Mouse (Mus musculus): Measurements from ENCODE around the gene Nos3.

Nos3 gene

DNA sequence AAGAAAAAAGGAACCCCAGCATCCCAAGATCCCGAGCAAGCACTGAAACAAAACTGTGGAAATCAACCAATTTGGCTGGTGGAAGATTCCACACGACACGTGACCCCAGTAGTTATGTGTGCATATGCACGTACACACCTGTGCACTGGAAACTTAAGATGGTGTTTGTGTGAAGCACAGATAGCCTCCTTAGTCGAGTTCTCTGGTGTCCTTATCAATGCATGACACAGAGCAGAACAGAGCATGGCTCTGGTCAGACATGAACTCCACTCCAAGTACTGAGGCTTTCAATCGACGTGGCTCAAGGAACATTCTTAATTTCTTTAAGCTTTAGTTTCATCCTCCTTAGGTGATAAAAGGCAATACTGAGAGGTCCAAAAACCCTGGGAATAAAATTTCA, 18.3 kb upstream of the Nos3 start:
- no peak for DNase-seq

DNA sequence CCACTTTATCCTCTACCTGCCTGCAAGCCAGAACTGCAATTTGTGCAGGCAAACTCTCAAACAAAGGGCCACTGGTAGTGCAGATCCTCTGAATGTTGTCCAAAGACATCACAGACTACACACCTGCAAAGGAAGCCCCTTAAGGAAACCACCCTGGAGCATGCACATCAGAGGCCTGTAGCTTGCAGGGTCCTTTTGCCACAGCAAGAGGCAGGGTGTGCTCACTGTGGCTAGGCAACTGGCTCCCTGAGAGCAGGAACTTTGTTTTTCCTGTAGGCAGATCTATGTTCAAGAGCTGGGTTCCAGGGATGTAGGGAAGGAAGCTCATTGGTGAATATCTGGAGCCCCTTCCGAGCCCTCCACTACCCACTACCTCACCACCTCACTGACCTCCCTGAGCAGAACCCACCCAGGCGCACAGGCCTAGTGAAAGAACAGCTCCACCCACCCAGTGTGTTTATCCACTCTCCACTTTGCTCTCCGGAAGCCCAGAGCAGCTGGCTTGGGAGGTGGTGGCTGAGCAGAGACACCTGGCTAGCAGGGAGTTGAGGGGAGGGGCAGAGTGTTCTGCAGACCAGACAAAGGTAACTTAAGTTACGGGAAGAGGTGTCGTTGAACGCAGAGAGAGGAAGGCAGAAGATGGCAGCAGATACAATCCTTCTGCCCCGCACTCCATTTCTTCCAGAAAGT, 17.3 kb upstream of the Nos3 start:
- DNase-seq: no peak

DNA sequence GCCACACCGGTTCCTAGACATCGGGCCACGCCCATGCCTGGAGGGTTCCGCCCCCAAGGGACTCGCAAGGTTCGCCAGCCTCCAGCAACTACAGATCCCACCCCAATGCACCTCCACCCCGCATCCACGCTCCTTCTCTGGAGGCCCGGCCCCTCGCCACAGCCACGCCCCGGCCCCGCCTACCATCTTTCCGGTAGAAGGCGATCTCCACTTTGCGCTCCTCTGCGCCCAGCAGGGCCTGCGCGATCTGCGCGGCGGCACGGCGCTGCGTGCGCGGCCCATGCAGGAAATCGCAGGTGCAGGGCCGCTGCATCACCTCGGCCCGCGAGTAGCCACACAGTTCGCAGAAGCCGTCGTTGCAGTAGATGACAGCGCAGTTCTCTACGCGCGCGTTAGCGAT, 16.5 kb upstream of the Nos3 start:
- peak; percentile 79 for DNase-seq

DNA sequence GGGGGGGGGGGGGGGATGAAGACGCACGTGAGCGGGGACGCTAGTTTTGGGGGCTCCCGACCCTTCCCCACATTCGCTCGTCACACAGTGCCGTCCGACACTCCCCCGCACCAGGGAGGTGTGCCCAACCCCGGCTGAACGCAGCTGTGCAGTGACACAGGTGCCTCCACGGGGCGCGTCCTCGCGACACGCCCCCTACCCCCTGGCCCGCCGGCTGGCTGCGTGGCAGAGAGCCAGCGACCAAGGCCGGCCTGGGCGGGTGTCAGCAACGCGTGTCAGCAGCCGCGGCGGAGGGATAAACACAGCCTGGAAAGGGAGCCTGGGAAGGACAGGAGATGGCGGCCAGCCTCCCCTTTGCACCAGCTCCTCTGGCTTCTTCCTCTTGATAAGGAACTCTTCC, 16.1 kb upstream of the Nos3 start:
- no peak for DNase-seq

DNA sequence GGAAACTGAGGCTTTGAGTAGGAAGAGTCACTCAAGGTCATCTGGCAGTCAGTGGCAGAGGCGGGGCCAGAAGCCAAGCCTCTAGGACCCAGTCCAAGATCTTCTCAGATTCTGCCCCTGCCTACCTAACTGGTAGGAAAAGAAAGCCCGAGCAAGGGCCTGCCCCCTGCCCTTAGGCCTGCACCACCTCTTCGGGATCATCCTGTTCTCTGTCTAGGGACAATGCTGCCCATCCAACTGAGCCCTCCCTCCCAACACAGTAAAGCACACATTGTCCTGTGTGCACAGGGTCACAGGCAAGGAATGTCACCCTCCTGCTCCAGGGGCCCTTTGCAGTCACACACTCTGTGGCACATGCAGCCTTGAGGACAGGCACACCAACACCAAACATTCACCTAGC, 14.5 kb upstream of the Nos3 start:
- DNase-seq: peak; percentile 57

DNA sequence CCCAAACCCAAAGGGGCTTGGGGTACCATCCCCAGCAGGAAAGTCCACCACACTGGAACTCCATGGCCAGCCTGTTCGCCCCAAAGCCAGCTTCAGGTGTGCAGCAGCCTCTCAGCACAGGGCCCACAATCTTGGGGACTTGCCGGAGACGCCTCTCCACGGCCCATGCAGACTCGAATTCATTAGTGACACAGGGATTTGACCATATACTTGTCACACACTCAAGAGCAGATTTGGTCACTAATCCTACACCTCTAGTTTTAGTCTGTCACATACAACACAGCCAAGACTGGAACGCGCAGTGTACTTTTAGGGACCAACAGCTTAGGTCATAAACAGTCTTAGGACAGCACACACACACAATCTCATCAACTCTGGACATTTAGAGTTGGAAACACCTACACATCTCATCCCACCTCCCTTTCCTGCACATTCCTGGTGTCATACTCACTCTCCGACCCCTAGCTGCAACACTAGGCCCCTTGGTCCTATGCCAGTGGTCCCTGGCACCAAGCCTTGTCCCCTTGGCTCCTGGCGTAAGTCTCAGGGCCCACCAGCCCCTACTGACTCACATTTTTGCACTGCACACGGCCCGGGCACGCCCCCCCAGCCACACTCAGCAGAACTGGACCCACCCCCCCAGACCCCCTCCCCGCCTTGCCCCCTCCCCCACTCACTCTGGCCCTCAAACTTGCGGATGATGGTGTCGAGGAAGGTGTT, 13.9 kb upstream of the Nos3 start:
- peak; percentile 66 for DNase-seq

DNA sequence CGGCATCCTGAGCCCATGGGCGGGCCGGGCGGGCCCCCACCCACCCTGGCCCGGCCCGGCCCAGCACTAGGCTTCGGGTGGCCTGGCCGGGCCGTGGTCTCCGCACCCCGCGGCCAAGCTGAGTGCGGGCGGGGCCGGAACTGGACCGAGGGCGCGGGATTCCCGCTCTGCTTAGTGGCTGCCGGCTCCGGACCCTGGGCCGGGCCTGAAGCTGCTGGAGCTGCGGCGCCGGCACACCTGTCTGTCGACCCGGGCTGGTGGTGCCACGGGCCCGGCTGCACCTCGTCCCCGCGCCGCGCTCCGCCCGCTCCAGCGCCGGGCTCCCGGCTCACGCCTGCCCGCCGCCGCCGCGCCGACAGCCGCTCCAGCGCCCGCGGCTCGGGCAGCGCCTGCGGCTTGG, 13.3 kb upstream of the Nos3 start, which contains the start of gene Kcnh2:
Gene Kcnh2 (minus strand): TSS at position 327 of the 400 bp plus-strand sequence.
- DNase-seq: peak; percentile 45

DNA sequence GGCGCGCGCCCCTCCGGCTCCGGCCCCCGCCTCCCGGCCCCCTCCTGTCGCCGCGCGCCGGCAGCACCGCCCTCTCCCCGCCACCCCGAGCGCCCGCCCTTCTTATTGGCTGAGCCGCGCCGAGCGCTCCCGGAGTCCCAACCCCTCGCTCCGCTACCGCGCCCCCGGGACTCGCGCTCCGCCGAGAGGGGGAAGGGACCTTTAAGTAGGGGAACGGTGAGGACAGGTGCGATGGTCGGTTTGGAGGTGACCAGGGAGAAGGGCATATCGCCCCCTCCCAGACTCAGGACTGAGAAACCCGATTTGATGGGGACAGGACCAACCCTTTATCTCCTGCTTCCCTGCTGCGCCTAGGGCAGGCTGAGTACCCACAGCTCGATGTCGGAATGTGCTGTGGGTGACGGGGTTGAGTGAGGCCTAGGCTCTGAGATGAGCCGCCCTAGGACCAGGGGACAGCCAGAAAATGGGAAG, 12.9 kb upstream of the Nos3 start:
- DNase-seq: peak; percentile 86

DNA sequence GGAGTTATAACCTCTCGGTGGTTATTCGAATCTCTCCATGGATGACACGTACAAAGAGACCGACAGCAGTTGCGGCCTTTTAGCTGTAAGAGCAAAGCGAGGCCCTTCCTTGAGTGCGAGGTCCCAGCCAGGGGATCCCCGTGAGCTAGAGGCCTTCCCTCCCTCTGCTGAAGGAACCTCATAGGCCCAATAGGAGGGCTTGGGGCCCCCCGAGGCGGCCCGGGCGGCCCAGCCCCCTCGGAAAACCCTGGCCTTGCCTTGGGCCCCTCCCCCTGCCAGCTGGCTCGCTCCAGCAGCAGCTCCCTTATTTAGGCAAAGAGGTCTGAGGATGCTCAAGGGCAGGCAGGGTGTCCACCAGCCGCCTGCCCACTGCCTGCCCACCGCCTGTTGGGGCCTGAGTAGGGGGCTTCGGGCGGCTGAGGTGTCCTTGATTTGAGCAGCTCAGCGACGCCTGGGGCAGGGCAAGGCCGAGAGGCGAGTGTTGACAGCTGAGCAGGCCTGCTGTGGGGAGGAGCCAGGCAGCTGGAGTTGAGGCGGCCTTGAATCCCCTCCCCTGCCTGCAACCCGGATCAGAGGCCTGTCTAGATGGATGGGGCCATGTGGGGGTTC, 12.3 kb upstream of the Nos3 start:
- DNase-seq: peak; percentile 50

DNA sequence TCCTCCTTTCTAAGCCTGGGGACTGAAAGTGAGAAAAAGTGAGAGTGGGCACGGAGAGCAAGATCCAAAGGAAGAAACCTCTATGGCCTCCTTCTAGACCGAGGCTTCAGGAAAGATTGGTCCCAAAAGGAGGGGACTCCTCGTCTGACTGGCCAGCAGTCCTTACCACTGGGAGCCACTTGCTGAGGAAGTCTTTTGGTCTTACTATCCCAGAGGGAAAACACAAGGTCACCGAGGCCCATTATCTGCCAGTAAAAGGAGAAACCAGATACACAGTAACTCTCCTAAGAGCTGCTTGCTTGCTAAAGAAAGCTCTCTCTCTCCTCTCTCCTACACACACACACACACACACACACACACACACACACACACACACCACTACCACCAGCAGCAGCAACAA, 11.3 kb upstream of the Nos3 start:
- DNase-seq: no peak

DNA sequence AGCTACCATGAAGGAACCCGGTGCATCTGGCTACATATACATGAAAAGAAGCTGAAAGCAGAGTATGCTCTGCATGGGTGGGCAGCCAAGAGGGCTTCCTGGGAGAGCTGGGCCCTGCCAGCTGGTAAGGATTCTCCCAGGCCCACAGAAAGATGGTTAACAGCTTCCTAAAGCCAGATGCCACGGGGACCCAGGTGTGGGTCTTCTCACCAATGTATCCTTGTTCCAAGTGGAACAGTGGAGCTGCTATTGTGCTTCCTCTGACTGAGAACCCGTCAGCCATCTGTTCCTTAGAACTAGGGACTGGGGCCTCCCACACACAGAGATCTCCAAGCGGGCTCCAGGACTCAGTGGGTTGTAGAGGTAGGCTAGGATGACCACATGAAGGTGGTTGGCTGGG, 7.8 kb upstream of the Nos3 start:
- no peak for DNase-seq

DNA sequence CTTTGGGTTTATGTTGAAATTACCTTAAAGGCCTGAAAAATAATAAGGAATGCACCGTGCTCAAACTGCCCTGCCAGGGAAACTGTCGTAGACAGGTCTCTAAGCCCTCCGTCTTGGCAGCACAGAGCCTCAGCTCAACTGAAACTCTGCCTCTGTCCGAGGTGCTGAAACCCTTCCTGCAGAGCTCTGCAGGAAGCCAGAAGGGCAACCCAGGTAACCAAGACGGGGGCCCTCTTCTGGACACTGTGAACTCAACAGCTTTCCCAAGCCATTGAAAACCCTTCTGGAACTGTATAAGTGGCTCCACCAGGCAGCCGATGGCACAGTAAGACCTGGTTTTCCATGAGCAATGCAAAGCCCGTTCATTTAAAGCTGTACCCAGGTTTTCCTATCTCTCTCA, 7.1 kb upstream of the Nos3 start:
- DNase-seq: no peak

DNA sequence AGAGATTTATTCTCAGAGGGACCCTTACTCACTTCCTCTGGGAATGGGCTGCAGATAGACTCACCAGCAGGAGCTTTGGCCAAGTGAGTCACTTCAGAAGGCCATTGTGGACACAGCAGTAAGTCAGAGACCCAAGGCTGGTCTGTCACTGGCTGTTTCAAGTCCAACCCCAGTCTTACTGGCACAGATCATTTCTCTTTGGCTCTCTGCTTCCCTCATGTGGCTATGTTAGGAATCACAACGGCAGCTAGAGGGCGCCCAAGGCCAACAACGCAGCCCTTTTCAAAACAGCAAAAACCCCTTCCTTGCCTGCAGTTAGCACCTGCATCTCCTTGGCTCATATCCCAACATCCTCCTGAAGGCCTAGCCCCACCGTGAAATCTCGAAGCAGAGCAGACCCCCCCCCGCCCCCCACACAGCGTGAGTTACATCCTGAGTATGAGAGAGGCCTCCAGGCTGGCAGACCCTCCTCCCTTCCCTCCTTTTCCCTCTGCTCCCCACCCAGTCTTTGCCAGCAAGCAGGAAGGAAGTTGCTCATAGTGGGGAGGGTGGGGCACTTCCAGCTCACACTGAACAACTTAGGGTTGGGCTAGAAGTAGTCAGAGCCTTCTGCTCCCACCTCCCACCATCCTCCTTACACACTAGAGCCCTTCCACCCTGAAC, 3.7 kb upstream of the Nos3 start:
- peak; percentile 89 for DNase-seq

DNA sequence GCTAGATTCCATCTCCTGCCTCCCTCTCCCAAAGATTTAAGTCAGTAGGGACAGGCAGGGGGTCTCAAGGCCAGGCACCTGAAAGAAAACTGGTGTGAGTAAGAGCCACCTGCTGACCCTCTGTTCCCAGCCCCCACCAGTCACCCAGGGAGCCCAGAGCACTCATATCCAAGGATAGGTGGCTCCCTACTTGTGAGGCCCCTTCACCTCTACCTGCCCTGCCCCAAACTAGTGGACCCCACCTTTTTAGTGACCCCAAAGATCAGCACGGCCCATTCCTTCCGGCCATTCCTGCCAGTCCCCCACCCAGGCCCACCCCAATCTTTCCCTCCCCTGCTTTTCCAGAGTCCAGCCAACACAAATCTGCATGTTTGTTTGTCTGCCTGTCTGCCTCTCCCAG, 1.1 kb upstream of the Nos3 start:
- DNase-seq: no peak

DNA sequence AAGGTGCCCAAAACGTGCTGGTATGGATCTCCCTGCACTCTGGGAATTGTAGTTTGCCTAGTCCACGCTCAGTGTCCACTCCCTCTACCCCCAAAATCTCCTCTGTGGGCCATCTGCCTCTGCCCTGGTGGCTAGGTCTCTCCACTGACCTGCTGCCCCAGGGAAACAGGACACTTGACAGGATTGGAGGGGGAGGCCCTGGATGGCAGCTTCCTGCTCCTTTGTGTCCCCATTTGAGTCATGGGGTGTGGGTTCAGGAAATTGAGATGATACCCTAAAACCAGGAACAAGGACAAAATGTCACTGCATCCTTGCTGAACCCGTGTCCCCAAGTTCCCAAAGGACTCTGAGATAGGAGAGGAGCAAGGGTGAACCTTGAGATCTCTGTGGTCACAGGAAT, 549 bp upstream of the Nos3 start:
- no peak for DNase-seq

DNA sequence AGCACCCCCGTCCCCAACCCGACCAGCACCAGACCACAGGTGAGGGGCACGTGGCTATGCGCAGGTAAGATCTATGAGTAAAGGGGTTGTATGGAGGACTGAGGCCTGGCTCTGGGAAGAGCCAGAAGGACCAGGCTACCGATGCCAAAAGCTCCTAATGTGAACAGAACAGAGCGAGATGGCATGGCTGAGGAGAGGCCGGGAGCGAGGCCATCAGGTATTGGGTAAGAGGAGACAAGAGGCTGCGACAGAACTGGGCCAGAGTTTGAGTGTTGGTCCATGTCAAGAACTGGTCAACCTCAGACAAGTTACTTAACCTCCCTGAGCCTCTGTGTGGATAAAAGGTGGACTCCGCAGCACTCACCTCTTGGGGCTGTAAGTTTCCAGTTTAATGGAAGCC, 353 bp downstream of the Nos3 start:
- DNase-seq: no peak

DNA sequence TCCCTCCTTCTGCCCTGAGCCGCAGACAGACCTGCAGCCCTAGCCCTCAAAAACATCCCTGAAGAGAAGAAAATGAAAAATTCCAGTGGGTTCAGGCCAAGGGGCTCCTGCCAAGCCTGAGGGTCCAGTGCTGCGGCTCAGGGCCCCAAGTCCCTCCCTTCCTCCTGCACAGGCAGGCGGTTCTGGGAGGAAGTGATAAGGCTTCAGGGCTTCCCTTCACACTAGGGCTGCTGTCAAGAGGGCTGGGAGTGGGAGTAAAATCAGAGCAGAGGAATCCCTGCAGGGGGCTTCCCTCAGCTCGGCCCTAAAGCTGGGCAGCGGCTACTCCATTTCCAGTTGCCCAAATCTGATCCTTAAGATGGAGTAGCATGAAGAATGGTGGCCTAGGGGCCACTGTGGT, 918 bp downstream of the Nos3 start:
- DNase-seq: no peak

DNA sequence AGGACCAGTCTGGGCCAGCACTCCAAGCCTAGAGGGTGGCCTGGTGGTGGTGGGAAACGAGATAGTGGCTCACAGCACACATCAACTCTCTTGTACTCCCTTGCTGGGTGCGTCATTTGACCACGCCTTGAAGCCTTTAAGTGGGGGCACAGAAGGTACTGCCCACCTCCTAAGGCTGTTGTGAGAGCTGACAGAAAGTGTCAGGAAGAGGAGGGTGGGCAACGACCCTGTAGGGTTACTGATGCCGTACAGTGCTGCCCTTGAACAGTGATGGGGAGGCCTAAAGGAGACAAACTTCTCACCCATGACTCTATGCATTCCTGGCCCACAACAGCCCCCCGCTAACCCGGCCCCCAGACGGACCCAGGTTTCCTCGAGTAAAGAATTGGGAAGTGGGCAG, 1.8 kb downstream of the Nos3 start:
- no peak for DNase-seq

DNA sequence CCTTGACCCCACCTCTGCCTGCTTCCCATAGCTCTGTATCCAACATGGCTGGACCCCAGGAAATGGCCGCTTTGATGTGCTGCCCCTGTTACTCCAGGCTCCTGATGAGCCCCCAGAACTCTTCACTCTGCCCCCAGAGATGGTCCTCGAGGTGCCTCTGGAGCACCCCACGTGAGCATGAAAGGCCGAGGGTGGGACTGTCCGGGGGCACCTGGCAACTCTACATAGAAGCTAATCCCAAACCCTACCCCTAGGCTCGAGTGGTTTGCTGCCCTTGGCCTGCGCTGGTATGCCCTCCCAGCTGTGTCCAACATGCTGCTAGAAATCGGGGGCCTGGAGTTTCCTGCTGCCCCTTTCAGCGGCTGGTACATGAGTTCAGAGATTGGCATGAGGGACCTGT, 5.2 kb downstream of the Nos3 start:
- DNase-seq: no peak

DNA sequence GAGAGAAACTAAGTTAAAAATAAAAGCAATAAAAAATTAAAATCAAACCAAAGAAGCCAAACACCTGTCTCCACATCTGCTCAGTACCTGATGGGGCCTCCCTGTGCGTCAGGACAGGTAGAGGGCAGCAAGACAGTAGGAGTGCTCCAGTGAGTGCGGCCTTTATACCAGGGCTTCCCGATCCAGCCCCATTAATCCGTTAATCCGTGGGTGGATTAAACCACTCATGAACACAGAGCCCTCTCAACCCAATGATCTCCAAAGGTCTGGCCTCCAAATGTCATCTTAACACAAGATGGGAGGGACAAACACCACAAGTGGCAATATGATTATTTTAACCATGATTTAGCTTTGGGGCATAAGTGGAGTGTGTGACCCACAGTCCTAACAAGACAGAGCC, 9.2 kb downstream of the Nos3 start:
- no peak for DNase-seq

DNA sequence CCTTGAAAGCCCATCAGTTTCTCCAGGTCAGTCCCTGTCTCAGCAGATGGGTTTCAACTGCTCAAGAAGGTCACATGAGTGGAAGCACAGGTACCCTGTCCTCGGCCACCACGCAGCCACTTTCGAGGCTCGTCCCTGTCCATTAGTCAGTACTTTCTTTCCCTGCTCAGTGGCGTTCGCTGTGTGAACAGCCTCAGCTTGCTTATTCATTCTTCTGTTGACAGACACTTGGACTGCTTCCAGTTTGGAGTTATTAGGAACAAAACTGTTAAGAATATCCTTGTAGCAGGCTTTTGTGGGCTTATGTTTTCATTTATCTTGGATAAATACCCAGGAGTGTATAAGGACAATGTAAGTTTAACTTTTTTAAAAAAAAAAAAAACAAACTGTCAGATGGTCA, 9.6 kb downstream of the Nos3 start:
- no peak for DNase-seq

DNA sequence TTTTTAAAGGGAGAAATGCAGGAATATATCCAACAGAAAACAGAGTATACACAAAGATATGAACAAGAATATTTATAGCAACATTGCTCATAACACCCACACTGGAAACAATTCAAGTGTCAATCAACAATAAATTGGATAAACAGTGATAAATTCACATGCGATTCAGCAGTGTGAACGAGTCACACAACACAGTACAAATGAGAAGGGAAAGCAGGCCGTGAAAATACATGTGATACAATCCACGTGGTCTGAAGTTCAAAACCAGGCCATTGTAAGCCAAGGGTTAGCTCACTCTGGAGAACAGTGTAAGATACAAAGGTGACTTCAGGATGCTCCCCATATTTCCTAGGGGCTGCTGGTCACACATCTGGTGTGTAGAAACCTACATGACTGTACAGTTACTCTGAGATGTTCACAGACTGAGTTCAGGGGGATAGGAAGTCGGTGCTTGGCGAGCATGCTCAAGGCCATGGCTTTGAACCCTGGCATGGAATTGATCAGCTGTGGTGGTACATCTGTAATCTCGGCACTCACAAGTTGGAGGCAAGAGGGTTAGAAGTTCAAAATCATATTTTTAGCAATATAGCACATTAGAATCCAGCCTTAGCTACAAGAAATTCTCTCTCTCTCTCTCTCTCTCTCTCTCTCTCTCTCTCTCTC, 10.2 kb downstream of the Nos3 start:
- DNase-seq: no peak

DNA sequence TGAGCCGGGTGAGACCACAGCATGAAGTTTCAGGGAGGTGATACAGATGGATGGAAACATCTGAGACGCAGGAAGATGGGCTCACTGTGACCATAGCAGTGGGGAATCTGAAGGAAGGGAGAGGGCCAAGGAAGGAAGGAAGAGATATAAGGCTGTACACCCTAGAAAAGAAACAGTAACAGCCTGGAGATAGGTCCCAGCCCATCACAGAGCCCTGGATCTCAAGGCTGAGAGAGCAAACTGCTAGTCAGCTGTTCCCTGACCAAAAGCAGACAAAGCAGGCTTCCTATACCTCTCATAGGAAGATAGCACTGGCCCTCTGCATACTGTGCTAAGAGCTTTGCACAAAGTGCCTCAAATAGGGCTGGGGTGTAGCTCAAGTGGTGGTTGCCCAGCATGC, 14.1 kb downstream of the Nos3 start:
- DNase-seq: no peak
